10 mouse cellular contexts compared by ENCODE assay signal in genomic region chr17:14279966-14280300, GRCm38 (mm10). TPM values are rescaled to one million over a fixed set of nuclear protein-coding genes. Genes with fewer than 3 reads are reported as not detected.
A peak's percentile ranks its signal among the peaks of the same experiment; 100 is the strongest.
DNase-seq lines count a peak whose midpoint lies in the region; ATAC-seq lines count a peak whose summit lies in the region.
"Had no signal": no experiment of that assay in that cellular context is flagged by ENCODE, and none has a peak within 500 bp of the region (broad histone marks: within the 10 kb centered on the region; RNA-seq: fewer than 3 reads in every experiment).

No protein-coding gene starts in this region.

- no peaks in the 10 kb centered on the region for H3K36me3 ChIP-seq in kidney, embryonic 16.5 days (ENCODE audit: insufficient read depth, low read length)
- H3K36me3 ChIP-seq in embryonic facial prominence, embryonic 15.5 days, result no peaks in the 10 kb centered on the region
- H3K36me3 ChIP-seq in intestine, embryonic 16.5 days (ENCODE audit: control insufficient read depth, insufficient read depth, low read length), result no peaks in the 10 kb centered on the region

- no peaks in the 10 kb centered on the region for H3K9me3 ChIP-seq in kidney, embryonic 16.5 days (ENCODE audit: low read length)
- H3K9me3 ChIP-seq in embryonic facial prominence, embryonic 15.5 days (replicated peaks), result no peaks in the 10 kb centered on the region
- H3K9me3 ChIP-seq in intestine, embryonic 16.5 days (ENCODE audit: control insufficient read depth, low read length), result no peaks in the 10 kb centered on the region

- peaks cover 85% of the 10 kb centered on the region for H3K27me3 ChIP-seq in kidney, embryonic 16.5 days (ENCODE audit: insufficient read depth, low read length)
- peaks cover 51% of the 10 kb centered on the region for H3K27me3 ChIP-seq in embryonic facial prominence, embryonic 15.5 days
- H3K27me3 ChIP-seq in intestine, embryonic 16.5 days (replicated peaks; ENCODE audit: control insufficient read depth, insufficient read depth, low read length), result peaks cover 25% of the 10 kb centered on the region

- H3K9ac ChIP-seq in kidney, embryonic 16.5 days (replicated peaks; ENCODE audit: low read length), result peak overlapping the region; percentile 59
- peak overlapping the region; percentile 35 for H3K9ac ChIP-seq in embryonic facial prominence, embryonic 15.5 days
- H3K9ac ChIP-seq in intestine, embryonic 16.5 days (ENCODE audit: low read depth, low read length), result peak overlapping the region; percentile 69

- WGBS in kidney, embryonic 16.5 days, result 2% methylated on average over 10 of the region's 10 CpGs
- WGBS in embryonic facial prominence, embryonic 15.5 days, result 2% methylated on average over 10 of the region's 10 CpGs
- under 1% methylated on average over 10 of the region's 10 CpGs for WGBS in intestine, embryonic 16.5 days

- peaks cover 20% of the 10 kb centered on the region for H3K4me1 ChIP-seq in kidney, embryonic 16.5 days (ENCODE audit: insufficient read depth, low read length)
- peaks cover 32% of the 10 kb centered on the region for H3K4me1 ChIP-seq in embryonic facial prominence, embryonic 15.5 days
- H3K4me1 ChIP-seq in intestine, embryonic 16.5 days (ENCODE audit: control insufficient read depth, insufficient read depth, low read length), result peaks cover 11% of the 10 kb centered on the region; the same call in 1 of the 2 replicates

- H3K4me2 ChIP-seq in kidney, embryonic 16.5 days (replicated peaks; ENCODE audit: low read depth, low read length), result peak overlapping the region; percentile 92
- H3K4me2 ChIP-seq in embryonic facial prominence, embryonic 15.5 days (replicated peaks), result peak overlapping the region; percentile 91
- H3K4me2 ChIP-seq in intestine, embryonic 16.5 days (ENCODE audit: low read depth, low read length), result peak overlapping the region; percentile 93

- H3K4me3 ChIP-seq in kidney, embryonic 16.5 days (ENCODE audit: low read length), result peak overlapping the region; percentile 59
- H3K4me3 ChIP-seq in embryonic facial prominence, embryonic 15.5 days (replicated peaks), result peak overlapping the region; percentile 57
- peak overlapping the region; percentile 61 for H3K4me3 ChIP-seq in intestine, embryonic 16.5 days (ENCODE audit: low read length)

- ATAC-seq in kidney, embryonic 16.5 days (ENCODE audit: low FRiP score, low TSS enrichment), result no peak
- no peak for ATAC-seq in embryonic facial prominence, embryonic 15.5 days (ENCODE audit: insufficient number of reproducible peaks, low FRiP score, low TSS enrichment, low read depth)
- ATAC-seq in intestine, embryonic 16.5 days, result no peak

- no peak overlapping the region for H3K27ac ChIP-seq in kidney, embryonic 16.5 days (ENCODE audit: low read length)
- H3K27ac ChIP-seq in embryonic facial prominence, embryonic 15.5 days (replicated peaks), result 0 out of 2 replicates have a peak overlapping the region, but pooled peaks have one; percentile 44
- H3K27ac ChIP-seq in intestine, embryonic 16.5 days (ENCODE audit: low read length), result no peak overlapping the region

- no peak for DNase-seq in kidney, postnatal 36 days
- DNase-seq in neural tube, embryonic 10.5 days (ENCODE audit: extremely low spot score, low spot score), result peak; percentile 44
- no peak for DNase-seq in urinary bladder, postnatal 25 days (ENCODE audit: low spot score)
- DNase-seq in adrenal gland, adult 18-20 months (ENCODE audit: low spot score in 2 of 2), result no peak
- DNase-seq in adrenal gland, adult 8-10 months, result no peak
- DNase-seq: cerebellum, adult 2 months had no signal

RNA-seq across cellular contexts. Expression of gene Smoc2, which starts 0.6 kb away (rescaled TPM):
- 93.7 and 97.5 TPM in 2 replicates for polyA plus RNA-seq in kidney, embryonic 16.5 days (2015; fragmentation: Nextera tagmentation; extraction: Ambion mirVana)
- polyA plus RNA-seq in embryonic facial prominence, embryonic 15.5 days (2015; fragmentation: Nextera tagmentation; extraction: Ambion mirVana), result 172 and 177 TPM in 2 replicates
- 117 and 122 TPM in 2 replicates for polyA plus RNA-seq in intestine, embryonic 16.5 days (2015; fragmentation: Nextera tagmentation; extraction: Ambion mirVana)
- total RNA-seq in adrenal gland, adult 18-20 months (2021), result 10 to 100 TPM; 27.6 to 33.3 TPM
- total RNA-seq in adrenal gland, adult 8-10 months (2022), result 10 to 100 TPM; 29.1 to 46.6 (median 31.3) TPM
- total RNA-seq: MEL had no signal
